In genomic region chr1:162477246-162478209, GRCm38 (mm10) we compare ENCODE assay signal across 8 mouse cellular contexts. TPM values are rescaled to one million over a fixed set of nuclear protein-coding genes. Genes with fewer than 3 reads are reported as not detected.
DNase-seq lines count a peak whose midpoint lies in the region; ATAC-seq lines count a peak whose summit lies in the region.

Gene Dnm3, minus strand, starts transcription at chr1:162478034.

- peak within 1 kb of the TSS; percentile 90 for H3K27ac ChIP-seq in hindbrain, embryonic 13.5 days

- peak; percentile 98 for ATAC-seq in hindbrain, embryonic 13.5 days (ENCODE audit: low FRiP score)

- under 1% methylated on average over 56 of the region's 56 CpGs for WGBS in hindbrain, embryonic 13.5 days

- DNase-seq in T-cell, adult 2 months (ENCODE audit: low spot score) = peak; percentile 1
- peak; percentile 94 to 97 for DNase-seq in cerebellum, postnatal 25 days
- peak; percentile 78 to 85 for DNase-seq in frontal cortex, postnatal 25 days (ENCODE audit: low spot score in 2 of 2)
- DNase-seq in layer of hippocampus, postnatal 14 days (ENCODE audit: low spot score in 2 of 2) = peak; percentile 79 to 90
- peak; percentile 93 for DNase-seq in lung, postnatal 10 days
- DNase-seq in retina, embryonic 14.5 days (ENCODE audit: low spot score) = peak; percentile 98
- DNase-seq in urinary bladder, adult 18-20 months (ENCODE audit: low spot score in 2 of 2) = peak; percentile 72 to 74

- H3K27me3 ChIP-seq in hindbrain, embryonic 13.5 days = no peaks in the 10 kb centered on the region

- H3K4me3 ChIP-seq in hindbrain, embryonic 13.5 days = peak within 1 kb of the TSS; percentile 82

- H3K36me3 ChIP-seq in hindbrain, embryonic 13.5 days = no peaks in the 10 kb centered on the region

- H3K4me2 ChIP-seq in hindbrain, embryonic 13.5 days = peak within 1 kb of the TSS; percentile 71

- peak within 1 kb of the TSS; percentile 89 for H3K9ac ChIP-seq in hindbrain, embryonic 13.5 days

- peaks cover 13% of the 10 kb centered on the region; the same call in 1 of the 2 replicates for H3K4me1 ChIP-seq in hindbrain, embryonic 13.5 days (replicated peaks)

- no peaks in the 10 kb centered on the region for H3K9me3 ChIP-seq in hindbrain, embryonic 13.5 days

RNA-seq across cellular contexts. Expression of gene Dnm3, which starts in this region (rescaled TPM):
- polyA plus RNA-seq in hindbrain, embryonic 13.5 days (2015; fragmentation: Nextera tagmentation; extraction: Ambion mirVana) = 47.8 and 48.5 TPM in 2 replicates
- 10 to 100 TPM; 71.5 to 82.3 TPM for total RNA-seq in layer of hippocampus, postnatal 14 days (2021)

Comparison
In these comparisons a context has a peak if more than half of its experiments do, and no peak if none do; other contexts are left out.
1. Peak in every context shown above with its lines: DNase-seq, ATAC-seq, H3K4me3 ChIP-seq and H3K27ac ChIP-seq.
2. DNase-seq: peak in every context shown above with its lines; median percentile 98 in retina, embryonic 14.5 days; 96 in cerebellum, postnatal 25 days; 93 in lung, postnatal 10 days; 84 in layer of hippocampus, postnatal 14 days; 82 in frontal cortex, postnatal 25 days; 73 in urinary bladder, adult 18-20 months; 1 in T-cell, adult 2 months.